ENCODE assay signal across 13 mouse cellular contexts in the genomic region with DNA sequence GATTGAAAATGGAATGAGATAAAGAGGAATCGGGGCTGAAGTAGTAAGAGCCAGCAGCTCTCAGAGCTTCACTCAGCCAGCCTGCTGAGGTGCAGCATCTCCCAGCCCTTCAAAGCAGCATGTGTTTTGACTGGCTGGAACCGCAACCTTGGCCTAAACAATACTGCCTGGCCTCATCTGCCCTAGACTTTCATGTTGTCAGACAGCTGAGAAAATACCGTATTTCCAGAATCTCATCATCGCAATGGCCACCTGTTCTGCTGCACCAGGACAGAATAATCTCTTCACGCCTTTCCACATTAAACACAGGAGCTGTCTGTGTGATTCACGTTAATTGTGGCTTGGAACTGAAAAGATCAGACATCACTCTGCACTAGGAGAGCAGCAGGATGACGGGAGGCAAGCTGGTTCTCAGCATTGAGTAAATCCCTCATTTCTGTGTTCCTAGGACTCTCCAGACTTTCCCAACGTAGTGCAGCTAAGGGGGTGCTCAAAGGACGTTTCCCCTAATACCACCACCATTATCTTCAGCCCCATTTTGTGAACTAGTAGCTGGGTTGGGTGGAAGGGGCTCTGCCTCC.
A peak's percentile ranks its signal among the peaks of the same experiment; 100 is the strongest.
DNase-seq lines count a peak whose midpoint lies in the region; ATAC-seq lines count a peak whose summit lies in the region.
"Had no signal": no experiment of that assay in that cellular context is flagged by ENCODE, and none has a peak within 500 bp of the region (broad histone marks: within the 10 kb centered on the region; RNA-seq: fewer than 3 reads in every experiment).

No protein-coding gene starts in this region.

- no peak overlapping the region for H3K4me3 ChIP-seq in hindbrain, embryonic 10.5 days
- H3K4me3 ChIP-seq in hindbrain, embryonic 14.5 days (replicated peaks; ENCODE audit: low read length), result no peak overlapping the region
- H3K4me3 ChIP-seq in neural tube, embryonic 11.5 days (ENCODE audit: low read depth, low read length), result no peak overlapping the region
- H3K4me3 ChIP-seq: lung, embryonic 15.5 days; megakaryocyte, embryonic 14.5 days had no signal

- 54% methylated on average over 9 of the region's 9 CpGs for WGBS in hindbrain, embryonic 10.5 days
- WGBS in hindbrain, embryonic 14.5 days, result 38% methylated on average over 9 of the region's 9 CpGs
- 39% methylated on average over 9 of the region's 9 CpGs for WGBS in neural tube, embryonic 11.5 days

- peaks cover 7% of the 10 kb centered on the region; the same call in 1 of the 2 replicates for H3K27me3 ChIP-seq in hindbrain, embryonic 10.5 days (ENCODE audit: insufficient read depth, poor library complexity, severe bottlenecking)
- H3K27me3 ChIP-seq in hindbrain, embryonic 14.5 days (ENCODE audit: control insufficient read depth, insufficient read depth, low read length), result no peaks in the 10 kb centered on the region
- H3K27me3 ChIP-seq in neural tube, embryonic 11.5 days (ENCODE audit: control insufficient read depth, insufficient read depth, low read length), result no peaks in the 10 kb centered on the region
- H3K27me3 ChIP-seq: lung, embryonic 15.5 days had no signal

- no peak overlapping the region for H3K4me2 ChIP-seq in hindbrain, embryonic 14.5 days (replicated peaks)
- no peak overlapping the region for H3K4me2 ChIP-seq in neural tube, embryonic 11.5 days (ENCODE audit: low read depth)
- H3K4me2 ChIP-seq: lung, embryonic 15.5 days had no signal

- ATAC-seq in hindbrain, embryonic 14.5 days (ENCODE audit: low FRiP score), result no peak
- ATAC-seq in neural tube, embryonic 11.5 days (ENCODE audit: insufficient read depth, low FRiP score, low TSS enrichment), result peak; percentile 20; the same call in 1 of the 2 replicates

- no peak overlapping the region for H3K9ac ChIP-seq in hindbrain, embryonic 14.5 days
- no peak overlapping the region for H3K9ac ChIP-seq in neural tube, embryonic 11.5 days (ENCODE audit: low read length)
- H3K9ac ChIP-seq: lung, embryonic 15.5 days had no signal

- H3K9me3 ChIP-seq in hindbrain, embryonic 10.5 days, result no peaks in the 10 kb centered on the region
- H3K9me3 ChIP-seq in hindbrain, embryonic 14.5 days (ENCODE audit: control insufficient read depth, low read length), result no peaks in the 10 kb centered on the region
- H3K9me3 ChIP-seq in neural tube, embryonic 11.5 days (ENCODE audit: control insufficient read depth, low read length), result no peaks in the 10 kb centered on the region
- H3K9me3 ChIP-seq: lung, embryonic 15.5 days; megakaryocyte, embryonic 14.5 days had no signal

- peak; percentile 35 for DNase-seq in adrenal gland, postnatal 10 days
- DNase-seq in adrenal gland, adult 18-20 months (ENCODE audit: low spot score in 2 of 2), result no peak
- no peak for DNase-seq in hindbrain, embryonic 10.5 days (ENCODE audit: low spot score)
- DNase-seq in hindbrain, embryonic 14.5 days (ENCODE audit: low spot score), result no peak
- no peak for DNase-seq in neural tube, embryonic 11.5 days (ENCODE audit: low spot score)
- DNase-seq in neural tube, embryonic 10.5 days (ENCODE audit: extremely low spot score, low spot score), result no peak
- DNase-seq in skeletal muscle tissue, adult 2 months (ENCODE audit: low read depth, low spot score), result peak; percentile 35
- no peak for DNase-seq in thymus, adult 18-20 months
- DNase-seq: gastrocnemius, postnatal 10 days; kidney, postnatal 25 days; right cerebral cortex, postnatal 4 days had no signal

- H3K27ac ChIP-seq in hindbrain, embryonic 10.5 days, result peak overlapping the region; percentile 24
- H3K27ac ChIP-seq in hindbrain, embryonic 14.5 days, result no peak overlapping the region
- no peak overlapping the region for H3K27ac ChIP-seq in neural tube, embryonic 11.5 days (ENCODE audit: low read depth, low read length)
- H3K27ac ChIP-seq: lung, embryonic 15.5 days had no signal

- H3K36me3 ChIP-seq in hindbrain, embryonic 10.5 days, result no peaks in the 10 kb centered on the region
- no peaks in the 10 kb centered on the region for H3K36me3 ChIP-seq in hindbrain, embryonic 14.5 days (replicated peaks; ENCODE audit: control insufficient read depth, insufficient read depth)
- H3K36me3 ChIP-seq in neural tube, embryonic 11.5 days (ENCODE audit: control insufficient read depth, insufficient read depth, low read length), result no peaks in the 10 kb centered on the region

- peaks cover 64% of the 10 kb centered on the region for H3K4me1 ChIP-seq in hindbrain, embryonic 10.5 days (replicated peaks)
- H3K4me1 ChIP-seq in hindbrain, embryonic 14.5 days (replicated peaks; ENCODE audit: control insufficient read depth, insufficient read depth, low read length), result peaks cover 14% of the 10 kb centered on the region; the same call in 1 of the 2 replicates
- peaks cover 5% of the 10 kb centered on the region for H3K4me1 ChIP-seq in neural tube, embryonic 11.5 days (ENCODE audit: control insufficient read depth, insufficient read depth, low read length)
- H3K4me1 ChIP-seq: megakaryocyte, embryonic 14.5 days had no signal

Comparison
In these comparisons a context has a peak if more than half of its experiments do, and no peak if none do; other contexts are left out.
1. DNase-seq: peak in adrenal gland, postnatal 10 days (single experiment) and skeletal muscle tissue, adult 2 months (single experiment); none in adrenal gland, adult 18-20 months (0 of 2), hindbrain, embryonic 10.5 days (single experiment), hindbrain, embryonic 14.5 days (single experiment), neural tube, embryonic 11.5 days (single experiment), neural tube, embryonic 10.5 days (single experiment) and thymus, adult 18-20 months (0 of 2).